Mouse (Mus musculus): ENCODE measurements around the gene 2310022B05Rik. TPM values are rescaled to one million over a fixed set of nuclear protein-coding genes. Genes with fewer than 3 reads are reported as not detected.

The 2310022B05Rik gene
- 10 to 100 TPM; 42.8 to 61.1 (median 50.7) TPM for total RNA-seq (2022)

DNA sequence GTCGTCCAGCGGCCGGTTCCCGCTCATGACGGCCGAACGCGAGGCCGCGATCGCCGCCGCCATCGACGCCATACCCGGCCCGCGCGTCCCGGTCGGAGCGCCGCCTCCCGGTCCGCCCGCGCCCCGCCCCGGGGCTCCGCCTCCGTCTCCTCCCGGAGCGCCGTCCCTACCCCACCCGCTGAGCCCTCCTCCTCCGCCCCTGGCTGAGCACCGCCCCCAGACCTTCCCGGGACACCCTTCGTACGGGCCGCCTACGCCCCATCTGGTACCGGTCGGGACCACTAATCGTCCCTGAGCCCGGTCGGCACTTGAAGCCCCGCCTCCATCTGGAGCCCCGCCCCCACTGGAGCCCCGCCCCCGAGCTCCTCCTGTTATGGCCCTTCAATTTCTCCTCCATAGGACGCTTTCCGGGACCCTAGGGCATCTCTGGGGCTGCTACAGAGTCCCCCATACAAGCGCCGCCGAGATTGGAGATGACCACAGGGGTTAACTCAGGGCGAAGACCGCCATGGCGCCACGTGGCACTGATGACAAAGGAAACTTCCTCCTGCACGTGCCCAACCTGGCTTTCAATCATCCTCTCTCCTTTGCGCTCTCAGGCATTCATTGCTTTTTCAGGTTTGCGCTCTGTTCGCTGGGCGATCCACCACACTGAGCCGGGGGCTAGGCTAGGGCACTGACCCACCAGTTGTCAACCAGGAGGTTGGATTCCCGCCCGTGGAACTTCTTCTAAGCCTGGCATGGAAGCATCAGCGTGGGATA, at the start of gene 2310022B05Rik:
Gene 2310022B05Rik, minus strand, starts transcription at position 258 of the 762 bp plus-strand sequence.
- DNase-seq (ENCODE audit: low spot score), result peak; percentile 88

DNA sequence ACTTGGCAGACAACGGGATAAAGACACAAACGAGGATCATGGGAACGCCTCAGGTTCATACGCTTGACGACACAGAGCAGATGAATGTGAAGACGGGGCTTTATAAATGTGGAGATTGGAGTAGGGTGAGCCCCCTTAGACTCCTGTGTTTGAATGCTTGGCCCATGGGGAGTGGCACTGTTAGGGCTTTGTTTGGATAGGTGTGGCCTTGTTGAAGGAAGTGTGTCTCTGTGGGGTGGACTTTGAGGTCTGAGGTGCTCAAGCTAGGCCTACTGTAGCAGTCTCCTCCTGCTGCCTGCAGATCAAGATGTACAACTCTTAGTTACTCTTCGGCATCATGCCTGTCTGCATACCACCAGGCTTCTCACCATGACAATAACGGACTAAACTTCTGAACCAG, 42.7 kb upstream of the 2310022B05Rik start:
- DNase-seq (ENCODE audit: low spot score), result no peak

DNA sequence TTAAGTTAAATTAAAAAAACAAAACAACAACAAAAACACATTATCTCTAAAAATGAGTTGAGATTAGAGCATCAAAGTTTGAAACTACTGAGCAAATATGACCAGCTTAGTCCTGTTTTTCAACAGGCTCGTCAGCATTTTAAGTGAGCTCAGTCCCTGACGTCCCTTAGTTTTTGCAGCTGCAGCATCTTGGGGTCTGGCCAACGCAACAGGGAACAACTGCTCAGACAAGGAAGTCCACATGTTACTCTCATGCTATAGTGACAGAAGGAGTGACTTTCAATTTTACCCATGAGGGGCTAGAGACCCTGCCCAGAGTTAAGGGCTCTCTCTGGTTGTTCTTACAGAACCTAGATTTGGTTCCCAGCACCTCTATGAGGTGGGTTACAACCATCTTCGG, 41.2 kb upstream of the 2310022B05Rik start:
- peak; percentile 18 for DNase-seq (ENCODE audit: low spot score)

DNA sequence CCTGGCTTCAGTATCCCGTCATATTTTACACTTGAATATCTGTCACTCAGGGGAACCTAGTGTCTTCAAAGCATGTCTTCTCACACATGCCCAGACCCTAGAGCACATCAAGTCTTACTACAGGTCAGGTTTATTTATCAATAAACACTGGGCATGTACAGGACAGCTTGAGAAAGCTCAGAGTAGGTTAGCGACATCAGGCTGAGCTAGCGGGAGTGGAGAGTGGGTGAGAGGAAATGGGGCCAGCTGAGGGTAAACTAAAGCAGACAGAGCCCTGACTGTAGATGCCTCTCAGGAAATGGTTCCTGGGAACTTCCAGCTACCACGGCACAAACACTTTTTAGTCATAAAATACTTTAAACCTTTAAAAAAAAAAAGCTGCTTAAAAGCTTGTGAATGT, 40.4 kb upstream of the 2310022B05Rik start:
- no peak for DNase-seq (ENCODE audit: low spot score)

DNA sequence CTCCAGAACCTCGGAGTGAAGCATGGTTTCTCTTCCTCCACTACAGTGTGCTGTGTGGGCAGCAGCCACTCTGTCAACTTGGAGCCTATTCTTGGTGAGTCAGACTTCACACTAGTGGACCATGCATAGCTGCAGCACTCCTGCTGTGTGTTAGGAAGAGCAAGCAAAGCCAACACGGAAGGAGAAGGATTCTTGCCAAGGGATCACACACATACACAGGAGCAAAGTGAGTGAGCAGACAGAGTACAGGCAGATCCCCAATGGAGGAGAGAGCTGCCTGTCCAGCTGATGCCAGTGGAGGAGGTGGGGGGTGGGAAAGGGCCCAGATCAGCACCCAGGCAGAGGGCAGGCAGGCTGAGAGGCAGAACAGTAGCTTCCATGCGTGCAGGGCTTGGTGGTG, 39.0 kb upstream of the 2310022B05Rik start:
- no peak for DNase-seq (ENCODE audit: low spot score)

DNA sequence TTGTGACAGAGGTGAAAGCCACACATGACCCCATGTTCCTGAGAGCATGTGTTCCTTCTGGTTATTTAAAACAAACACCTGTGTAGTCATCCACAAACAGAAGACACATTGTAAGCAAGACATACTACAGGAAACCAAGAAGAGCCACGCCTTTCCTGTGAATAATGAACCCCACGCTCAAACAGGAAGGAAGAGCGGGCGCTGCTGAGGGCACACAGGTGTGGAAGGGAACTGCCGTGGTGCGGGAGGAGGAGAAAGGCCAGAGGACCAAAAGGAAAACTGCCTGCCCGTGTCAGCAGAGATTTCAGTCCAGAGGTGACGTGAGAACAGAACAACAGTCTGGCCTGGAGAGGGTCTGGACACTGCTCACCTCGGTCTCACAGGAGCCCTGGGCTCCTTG, 37.9 kb upstream of the 2310022B05Rik start:
- DNase-seq (ENCODE audit: low spot score), result no peak

DNA sequence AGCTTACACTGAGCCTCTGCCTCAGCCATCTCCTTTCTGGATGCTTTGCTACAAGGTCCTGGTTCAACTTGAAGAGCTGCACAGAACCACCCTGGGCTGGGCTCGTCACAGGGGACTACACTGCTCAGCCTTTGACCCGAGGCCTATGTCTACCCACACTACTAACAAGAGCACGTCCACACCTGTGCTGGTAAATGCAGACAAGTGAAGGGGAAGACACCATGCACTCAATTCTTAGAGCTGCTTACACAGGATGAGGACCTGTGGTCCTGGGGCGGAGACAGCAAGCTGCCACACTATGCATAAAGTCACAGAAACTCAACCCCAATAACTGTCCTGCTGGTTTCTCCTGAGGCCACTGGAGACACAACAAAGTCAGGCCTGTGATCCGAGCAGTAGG, 37.1 kb upstream of the 2310022B05Rik start:
- DNase-seq (ENCODE audit: low spot score), result no peak

DNA sequence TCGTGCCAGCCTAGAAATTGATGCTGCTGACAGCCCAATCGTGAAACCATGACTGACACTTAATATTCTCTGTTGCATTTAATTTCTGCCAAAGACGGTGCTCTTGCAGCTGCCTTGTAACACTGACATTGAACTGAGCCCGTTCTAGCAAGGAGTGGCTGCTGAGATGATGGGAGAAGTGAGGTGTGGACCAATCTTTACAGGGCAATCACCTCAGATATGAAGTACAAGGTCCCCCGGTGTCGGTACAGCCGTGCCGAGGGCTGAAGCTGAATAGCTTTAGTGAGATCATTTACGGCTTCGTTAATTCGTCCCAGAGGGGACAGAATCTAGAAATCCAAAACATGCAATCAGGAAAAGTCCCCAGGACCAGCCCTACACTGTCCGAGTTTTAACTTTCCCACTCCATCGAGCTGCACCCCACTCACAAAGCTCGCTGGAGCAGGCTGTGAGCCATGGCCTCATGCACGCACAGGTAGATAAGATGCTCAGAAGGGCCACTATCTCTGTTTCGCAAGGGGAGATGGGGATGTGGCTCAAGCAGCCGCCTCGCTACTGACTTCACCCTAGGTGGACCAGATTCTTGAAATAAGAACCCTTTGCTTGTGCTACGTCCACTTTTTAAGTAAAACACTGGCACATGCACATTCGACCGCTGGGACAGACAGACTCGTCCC, 32.4 kb upstream of the 2310022B05Rik start:
- no peak for DNase-seq (ENCODE audit: low spot score)

DNA sequence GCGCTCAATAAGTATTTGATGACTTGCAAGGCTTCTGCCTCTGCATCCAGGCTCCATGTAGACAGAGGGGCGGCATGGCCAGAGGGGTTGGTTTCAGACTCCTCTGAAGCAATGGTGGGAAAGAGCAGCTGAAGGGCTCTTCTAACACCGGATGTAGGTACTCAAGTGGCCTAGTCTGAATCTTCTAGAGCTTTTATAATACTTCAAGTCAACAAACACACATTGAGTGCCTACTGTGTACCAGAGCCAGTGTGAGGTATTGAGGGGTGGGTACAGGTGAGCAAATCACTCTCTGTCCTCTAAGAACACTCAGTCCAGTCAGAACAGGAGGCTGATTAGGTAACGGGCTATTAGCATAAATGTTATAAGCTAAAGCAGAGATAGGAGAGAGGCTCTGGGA, 28.5 kb upstream of the 2310022B05Rik start:
- DNase-seq (ENCODE audit: low spot score), result no peak

DNA sequence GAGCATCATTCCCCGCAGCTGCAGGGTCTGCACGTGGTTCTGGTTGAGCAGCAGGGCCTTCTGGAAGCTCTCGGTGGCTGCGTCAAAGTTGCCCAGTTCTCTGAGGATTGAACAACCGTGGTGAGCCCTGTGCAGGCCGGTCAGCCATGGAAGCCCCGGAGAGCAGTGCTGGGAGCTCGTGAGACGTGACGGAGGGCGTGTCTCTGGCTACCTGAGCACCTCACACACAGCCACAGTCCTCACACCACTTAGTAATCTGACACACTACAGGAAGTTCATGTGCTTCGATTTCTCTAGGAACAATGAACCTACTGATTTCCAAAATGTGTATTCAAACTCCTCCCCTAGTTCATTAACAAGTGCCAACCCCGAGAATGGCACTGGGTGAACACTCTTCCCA, 25.7 kb upstream of the 2310022B05Rik start:
- DNase-seq (ENCODE audit: low spot score), result no peak

DNA sequence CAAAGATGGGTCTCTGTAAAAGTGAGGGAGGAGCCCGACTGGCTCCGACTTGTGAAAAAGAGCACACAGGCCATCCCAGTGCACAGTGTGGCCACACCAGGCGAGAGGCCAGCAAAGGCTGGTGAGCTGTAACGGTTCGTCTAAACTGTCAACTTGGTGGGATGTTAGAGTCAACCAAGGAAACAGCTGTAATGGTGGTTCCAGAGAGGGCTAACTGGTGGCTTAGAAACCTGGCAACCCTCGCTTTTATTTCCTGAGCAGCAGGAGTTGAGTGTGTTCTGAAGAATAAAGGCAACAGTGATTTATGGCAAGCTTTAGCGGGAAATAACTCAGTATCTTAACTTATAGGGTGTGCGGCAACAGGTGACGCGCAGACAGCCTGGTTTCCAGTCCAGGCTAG, 19.0 kb upstream of the 2310022B05Rik start:
- no peak for DNase-seq (ENCODE audit: low spot score)

DNA sequence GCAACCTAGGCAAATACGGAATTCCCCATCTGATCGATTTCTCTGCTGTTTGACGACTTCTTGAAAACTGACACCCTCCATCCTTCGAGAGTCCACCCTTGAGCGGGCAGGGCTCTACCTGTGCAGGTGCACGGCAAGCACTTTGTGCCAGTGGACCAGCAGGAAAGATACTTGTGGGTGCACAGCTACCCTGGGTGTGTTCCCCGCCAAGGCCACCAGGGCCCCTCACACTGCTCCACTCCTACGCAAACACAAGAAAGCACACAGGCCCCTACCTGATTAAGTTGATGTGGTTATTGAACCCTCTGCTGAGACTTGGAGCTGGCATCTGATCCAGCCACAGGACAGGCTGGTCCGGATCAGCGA, 18.6 kb upstream of the 2310022B05Rik start:
- no peak for DNase-seq (ENCODE audit: low spot score)

DNA sequence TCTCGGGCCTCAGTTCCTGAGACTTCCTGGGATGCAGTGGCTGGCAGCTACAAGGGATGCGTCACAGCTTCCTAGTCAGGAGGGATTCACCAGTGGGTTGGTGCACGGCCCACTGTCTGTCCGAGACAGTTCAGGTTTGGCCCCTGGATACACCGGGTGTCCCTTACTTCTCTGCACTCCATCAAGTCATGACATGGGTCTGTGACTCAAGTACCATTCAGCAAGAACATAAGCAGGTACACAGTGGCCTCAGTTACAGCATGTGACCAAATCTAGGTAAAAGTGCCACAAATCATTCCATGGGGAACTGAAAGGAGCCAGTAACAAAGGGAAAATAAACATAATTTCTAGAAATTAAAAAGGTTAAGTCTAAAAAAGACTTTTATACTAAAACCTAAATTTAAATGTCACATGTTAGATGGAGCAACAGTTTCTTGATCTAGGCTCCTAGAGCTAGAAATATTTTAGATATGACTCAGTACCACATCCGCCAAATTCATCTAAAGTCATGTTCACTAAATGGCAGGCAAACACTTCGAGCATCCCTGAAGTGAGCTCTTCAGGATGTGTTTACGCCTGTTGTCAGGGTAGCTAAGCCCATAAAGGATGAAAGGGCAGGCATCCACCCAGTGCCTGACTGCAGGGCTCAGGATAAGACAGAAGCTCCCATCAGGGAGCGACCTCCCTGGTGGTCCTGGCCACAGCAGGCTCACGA, 18.1 kb upstream of the 2310022B05Rik start:
- DNase-seq (ENCODE audit: low spot score), result no peak

DNA sequence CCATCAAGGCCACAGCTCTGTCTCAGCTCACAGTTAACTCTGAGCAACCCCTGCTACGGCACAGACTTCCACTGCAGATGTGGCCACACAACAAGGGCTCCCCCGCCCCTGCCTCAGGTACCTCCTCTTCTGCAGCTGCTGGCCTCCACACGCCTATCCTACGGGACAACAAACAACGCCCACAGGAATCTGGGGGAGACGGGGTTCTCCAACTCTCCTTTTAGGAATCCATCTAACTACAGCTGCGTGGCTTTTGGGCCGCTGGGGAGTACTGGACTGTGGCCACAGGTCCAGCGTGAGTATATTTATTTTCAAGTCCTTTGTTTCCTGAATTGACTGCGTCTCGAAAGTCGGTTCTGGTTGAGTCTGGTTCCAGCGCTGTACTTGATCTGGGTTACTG, 15.1 kb upstream of the 2310022B05Rik start:
- DNase-seq (ENCODE audit: low spot score), result no peak

DNA sequence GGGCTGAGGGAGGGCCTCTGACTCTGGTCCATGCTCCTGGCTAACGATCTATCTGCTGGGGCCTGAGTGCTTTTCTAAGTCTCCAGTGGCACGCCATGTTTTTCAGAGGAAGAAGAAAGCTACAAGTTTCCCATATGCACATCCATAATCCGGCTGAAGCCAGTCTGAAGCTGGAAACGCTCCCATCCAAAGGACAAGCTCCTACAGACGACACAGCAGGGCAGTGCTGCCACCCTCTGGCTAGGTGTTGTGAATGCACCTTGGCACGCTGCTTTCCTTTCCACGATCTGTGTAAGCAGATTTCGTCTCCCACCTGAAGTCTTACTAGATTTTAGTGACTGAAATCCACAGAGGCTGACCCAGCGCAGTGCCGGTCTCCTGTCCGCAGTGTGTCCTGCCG, 14.3 kb upstream of the 2310022B05Rik start:
- DNase-seq (ENCODE audit: low spot score), result peak; percentile 79

DNA sequence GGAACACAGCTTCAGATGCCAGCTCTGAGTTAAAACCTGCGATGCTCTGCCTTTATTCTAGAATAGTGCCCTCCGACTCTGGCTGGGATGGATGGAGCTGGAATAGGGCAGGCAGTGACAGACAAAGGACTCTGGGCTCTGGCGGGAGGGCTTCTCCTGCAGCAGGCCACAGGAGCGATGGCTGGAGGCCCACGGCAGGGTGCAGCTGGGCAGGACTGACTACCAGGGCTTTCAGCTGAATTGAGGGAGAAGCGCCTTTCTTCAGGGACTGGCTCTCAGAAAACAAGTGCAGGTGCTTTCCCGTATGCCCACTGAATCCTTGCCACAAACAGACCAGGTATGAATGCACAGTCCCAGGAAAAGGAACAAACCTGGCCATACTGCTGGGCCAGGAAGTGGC, 13.9 kb upstream of the 2310022B05Rik start:
- DNase-seq (ENCODE audit: low spot score), result no peak

DNA sequence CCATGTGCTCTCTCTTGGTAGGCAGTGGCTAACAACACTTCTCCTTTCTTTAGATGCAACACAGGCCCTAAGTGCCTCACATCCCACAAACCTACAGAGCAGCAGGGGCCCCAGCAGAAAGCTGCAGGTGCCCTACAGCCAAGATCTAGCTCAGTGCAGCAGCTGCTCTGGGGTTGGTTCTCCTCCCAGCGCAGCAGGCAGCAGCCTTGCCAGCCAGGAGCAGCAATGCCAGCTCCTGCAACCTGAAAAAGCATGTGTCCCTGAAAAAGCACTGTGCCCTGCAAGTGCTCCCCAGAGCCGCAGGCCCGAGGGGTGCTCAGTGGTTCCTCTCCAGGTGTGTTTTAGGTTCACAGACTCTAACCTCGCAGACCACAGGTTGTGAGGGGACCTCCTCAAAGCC, 13.5 kb upstream of the 2310022B05Rik start:
- no peak for DNase-seq (ENCODE audit: low spot score)

DNA sequence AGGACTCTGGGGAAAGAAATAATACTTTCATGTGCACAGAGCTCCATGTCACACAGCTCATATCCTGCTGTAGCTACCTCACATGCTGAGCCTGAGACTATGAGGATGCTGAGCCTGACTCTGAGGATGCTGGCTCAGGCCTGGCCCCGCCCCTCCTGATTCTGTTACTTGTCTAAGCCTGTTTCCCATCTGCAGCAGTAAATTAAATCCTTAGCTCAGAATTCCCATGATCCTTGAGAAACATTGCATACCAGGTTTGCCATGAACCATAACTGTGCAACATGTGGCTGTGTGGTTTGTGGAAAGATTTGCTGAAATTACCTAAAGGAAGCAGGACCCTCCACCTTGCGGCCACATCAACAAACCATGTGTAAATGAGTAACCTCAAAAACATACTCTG, 9.2 kb upstream of the 2310022B05Rik start:
- no peak for DNase-seq (ENCODE audit: low spot score)

DNA sequence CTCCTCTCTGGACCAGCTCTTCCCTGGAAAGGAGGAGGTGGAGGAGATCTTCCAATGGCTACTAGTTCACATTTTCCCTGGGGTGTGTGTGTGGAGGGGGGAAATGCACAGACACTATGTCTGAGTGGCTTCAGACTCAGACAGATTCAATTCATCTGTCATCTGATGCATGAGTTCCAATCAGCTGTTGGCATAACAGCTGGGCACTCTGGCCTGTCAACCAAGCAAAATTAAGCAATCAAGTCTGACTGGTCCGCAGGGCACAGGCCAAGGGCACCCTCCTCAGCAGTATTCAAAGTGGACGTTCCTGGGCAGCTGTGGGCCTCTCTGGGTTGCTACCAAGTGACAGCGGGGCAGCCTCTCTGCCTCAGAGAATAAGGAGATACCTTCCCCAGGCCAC, 5.6 kb upstream of the 2310022B05Rik start:
- no peak for DNase-seq (ENCODE audit: low spot score)

DNA sequence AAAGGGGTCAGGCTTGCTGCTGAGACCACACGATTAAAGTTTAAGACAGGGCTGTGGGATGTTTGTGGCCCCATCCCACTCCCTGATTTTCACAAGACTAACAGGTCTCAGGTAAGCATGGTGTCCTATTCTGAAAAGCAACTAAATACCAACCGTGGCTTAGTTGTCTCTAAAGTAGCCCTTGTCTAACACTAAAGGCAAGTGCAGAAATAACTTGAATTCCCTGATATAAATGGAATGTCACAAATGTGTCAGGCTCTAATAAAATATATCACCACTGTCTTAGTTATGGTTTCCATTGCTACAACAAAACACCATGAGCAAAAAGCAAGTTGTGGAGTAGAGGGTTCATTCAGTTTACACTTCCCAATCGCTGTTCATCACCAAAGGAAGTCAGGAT, 1.2 kb upstream of the 2310022B05Rik start:
- no peak for DNase-seq (ENCODE audit: low spot score)

DNA sequence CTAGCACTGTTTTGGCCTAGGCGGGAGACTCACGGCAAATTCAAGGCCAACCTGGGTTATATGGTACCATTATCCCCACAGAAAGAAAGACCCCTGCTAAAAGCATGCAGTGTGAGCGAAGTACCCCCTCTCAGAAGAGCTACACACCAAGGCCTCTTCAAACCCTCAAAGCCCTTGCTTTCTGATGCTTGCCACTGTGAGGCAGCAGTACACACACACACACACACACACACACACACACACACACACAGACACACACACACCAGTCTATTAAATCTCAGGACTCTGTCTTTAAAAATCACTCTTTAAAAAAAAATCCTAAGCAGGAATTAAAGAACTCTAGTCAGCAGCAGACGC, 683 bp upstream of the 2310022B05Rik start:
- DNase-seq (ENCODE audit: low spot score), result no peak

DNA sequence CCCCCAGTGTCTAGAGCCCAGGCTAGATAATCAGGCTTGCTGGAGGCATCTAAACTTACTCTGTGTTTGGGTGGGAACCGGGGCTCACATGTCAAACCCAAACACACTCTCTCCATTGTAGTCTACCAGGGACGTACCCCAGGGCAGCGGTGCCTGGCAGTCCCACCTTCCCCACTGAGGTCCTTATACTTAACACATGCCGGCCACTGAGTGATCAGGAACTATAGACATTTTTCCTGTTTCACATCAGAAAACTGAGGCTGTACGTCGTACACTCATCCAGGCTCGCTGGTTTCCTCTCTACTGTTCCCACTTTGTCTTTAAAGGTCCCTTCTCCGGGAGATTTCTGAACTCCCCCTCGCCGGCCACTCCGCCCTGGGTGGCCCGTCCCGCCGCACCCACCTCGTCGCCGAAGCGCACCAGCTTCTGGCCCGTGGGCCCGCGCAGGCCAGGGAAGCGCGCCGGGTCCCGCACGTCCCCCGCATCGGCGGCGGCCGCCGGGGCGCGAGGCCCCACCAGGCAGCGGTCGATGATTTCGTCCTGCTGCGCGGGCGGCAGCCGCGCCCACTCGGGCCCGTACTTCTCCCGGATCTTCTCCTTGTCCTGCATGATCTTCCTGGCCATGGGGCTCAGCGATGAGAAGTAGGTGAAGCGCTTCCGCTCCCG, 590 bp downstream of the 2310022B05Rik start:
- DNase-seq (ENCODE audit: low spot score), result no peak

Measured in heart, adult 8-10 months (tissue).